Mouse (Mus musculus): ENCODE measurements around the gene Kansl1.
A peak's percentile ranks its signal among the peaks of the same experiment; 100 is the strongest.

Kansl1 gene

GRCm38 (mm10) chr11:104362704-104363103 lies 106.0 kb downstream of the Kansl1 start:
- no peak for DNase-seq

GRCm38 (mm10) chr11:104361790-104362189 lies 106.9 kb downstream of the Kansl1 start:
- no peak for DNase-seq

- DNase-seq, result peak; percentile 12
These were observed 121.7 kb downstream of the Kansl1 start for GRCm38 (mm10) chr11:104346931-104347330.

GRCm38 (mm10) chr11:104334946-104335345 lies 133.7 kb downstream of the Kansl1 start:
- no peak for DNase-seq

GRCm38 (mm10) chr11:104334115-104334514 lies 134.5 kb downstream of the Kansl1 start:
- no peak for DNase-seq

GRCm38 (mm10) chr11:104332105-104332504 lies 136.6 kb downstream of the Kansl1 start:
- no peak for DNase-seq

GRCm38 (mm10) chr11:104331208-104331607 lies 137.5 kb downstream of the Kansl1 start:
- no peak for DNase-seq

- no peak for DNase-seq
These were observed 138.5 kb downstream of the Kansl1 start for GRCm38 (mm10) chr11:104330151-104330550.

- no peak for DNase-seq
These were observed 139.3 kb downstream of the Kansl1 start for GRCm38 (mm10) chr11:104329185-104329926.

- DNase-seq, result no peak
These were observed 140.7 kb downstream of the Kansl1 start for GRCm38 (mm10) chr11:104327946-104328345.

GRCm38 (mm10) chr11:104327462-104327861 lies 141.2 kb downstream of the Kansl1 start:
- no peak for DNase-seq

- DNase-seq, result no peak
These were observed 146.5 kb downstream of the Kansl1 start for GRCm38 (mm10) chr11:104322142-104322541.

GRCm38 (mm10) chr11:104320511-104320910 lies 148.2 kb downstream of the Kansl1 start:
- no peak for DNase-seq

GRCm38 (mm10) chr11:104318940-104319781 lies 149.5 kb downstream of the Kansl1 start:
- no peak for DNase-seq

- DNase-seq, result no peak
These were observed 151.0 kb downstream of the Kansl1 start for GRCm38 (mm10) chr11:104317631-104318030.

GRCm38 (mm10) chr11:104316685-104317400 lies 151.8 kb downstream of the Kansl1 start:
- no peak for DNase-seq

- peak; percentile 83 for DNase-seq
These were observed 153.0 kb downstream of the Kansl1 start for GRCm38 (mm10) chr11:104315703-104316102.

- DNase-seq, result no peak
These were observed 157.0 kb downstream of the Kansl1 start for GRCm38 (mm10) chr11:104311643-104312042.

GRCm38 (mm10) chr11:104310226-104310887 lies 158.3 kb downstream of the Kansl1 start:
- peak; percentile 41 for DNase-seq

- DNase-seq, result no peak
These were observed 159.1 kb downstream of the Kansl1 start for GRCm38 (mm10) chr11:104309377-104310225.

- no peak for DNase-seq
These were observed 161.5 kb downstream of the Kansl1 start for GRCm38 (mm10) chr11:104307136-104307535.

GRCm38 (mm10) chr11:104306483-104306882 lies 162.2 kb downstream of the Kansl1 start:
- no peak for DNase-seq

All from thymus, postnatal 14 days (tissue).